Mouse (Mus musculus) neural tube, embryonic 11.5 days (tissue): ENCODE data around the gene Snapc1. TPM values are rescaled to one million over a fixed set of nuclear protein-coding genes. Genes with fewer than 3 reads are reported as not detected.

Source experiments
- ATAC-seq: fragments of 200-750 bp; cut with Nextera tagmentation; 2 replicates; pipeline ENCODE4 v1.8.0; 2017; ENCODE audit warnings: moderate number of reproducible peaks, mild to moderate bottlenecking, moderate TSS enrichment, moderate library complexity; ENCODE audit not compliant: insufficient read depth, low FRiP score, low TSS enrichment
- DNase-seq: peaks from one replicate; pipeline ENCODE4 v3.0.0-alpha.2; 2015; ENCODE audit warnings: low spot score
- H3K27ac ChIP-seq: fragments of 300-500 bp; sonication (generic); 2 replicates; pipeline ENCODE4 v1.5.1; 2014; ENCODE audit warnings: low read depth, mild to moderate bottlenecking, low read length
- H3K27me3 ChIP-seq: fragments of 300-500 bp; sonication (generic); 2 replicates; pipeline ENCODE4 v1.6.1; 2014; ENCODE audit warnings: mild to moderate bottlenecking, low read length, mixed read lengths; ENCODE audit not compliant: control insufficient read depth, insufficient read depth
- H3K36me3 ChIP-seq: fragments of 300-500 bp; sonication (generic); 2 replicates; pipeline ENCODE4 v1.6.1; 2014; ENCODE audit warnings: mild to moderate bottlenecking, low read length, moderate library complexity, mixed read lengths; ENCODE audit not compliant: control insufficient read depth, insufficient read depth
- H3K4me1 ChIP-seq: fragments of 300-500 bp; sonication (generic); 2 replicates; pipeline ENCODE4 v1.6.1; 2014; ENCODE audit warnings: low read length, mixed read lengths; ENCODE audit not compliant: control insufficient read depth, insufficient read depth
- H3K4me2 ChIP-seq: fragments of 300-500 bp; sonication (generic); 2 replicates; pipeline ENCODE4 v1.6.1; 2014; ENCODE audit warnings: low read depth, mild to moderate bottlenecking, moderate library complexity
- H3K4me3 ChIP-seq: fragments of 300-500 bp; sonication (generic); 2 replicates; pipeline ENCODE4 v1.5.1; 2014; ENCODE audit warnings: low read depth, low read length
- H3K9ac ChIP-seq: fragments of 300-500 bp; sonication (generic); 2 replicates; pipeline ENCODE4 v1.6.1; 2014; ENCODE audit warnings: mild to moderate bottlenecking, low read length
- H3K9me3 ChIP-seq: fragments of 300-500 bp; sonication (generic); 2 replicates; pipeline ENCODE4 v1.6.1; 2016; ENCODE audit warnings: low read length; ENCODE audit not compliant: control insufficient read depth
- WGBS: fragments of 180-500 bp; shearing (Covaris S2); extraction: QIAGEN DNeasy Blood & Tissue Kit; methylation state at CpG from one replicate; pipeline ENCODE4 v1.1.7; 2014; 5-methylcytosine and 5-hydroxymethylcytosine counted together
- polyA plus RNA-seq: library from polyadenylated mRNA; unstranded; fragments of >200 nt; fragmentation: Nextera tagmentation; extraction: Ambion mirVana; gene quantifications from 2 replicates; pipeline ENCODE4 v1.2.1, GENCODE M21; 2014

The Snapc1 gene
- polyA plus RNA-seq = 24.6 and 29.9 TPM in 2 replicates

DNA sequence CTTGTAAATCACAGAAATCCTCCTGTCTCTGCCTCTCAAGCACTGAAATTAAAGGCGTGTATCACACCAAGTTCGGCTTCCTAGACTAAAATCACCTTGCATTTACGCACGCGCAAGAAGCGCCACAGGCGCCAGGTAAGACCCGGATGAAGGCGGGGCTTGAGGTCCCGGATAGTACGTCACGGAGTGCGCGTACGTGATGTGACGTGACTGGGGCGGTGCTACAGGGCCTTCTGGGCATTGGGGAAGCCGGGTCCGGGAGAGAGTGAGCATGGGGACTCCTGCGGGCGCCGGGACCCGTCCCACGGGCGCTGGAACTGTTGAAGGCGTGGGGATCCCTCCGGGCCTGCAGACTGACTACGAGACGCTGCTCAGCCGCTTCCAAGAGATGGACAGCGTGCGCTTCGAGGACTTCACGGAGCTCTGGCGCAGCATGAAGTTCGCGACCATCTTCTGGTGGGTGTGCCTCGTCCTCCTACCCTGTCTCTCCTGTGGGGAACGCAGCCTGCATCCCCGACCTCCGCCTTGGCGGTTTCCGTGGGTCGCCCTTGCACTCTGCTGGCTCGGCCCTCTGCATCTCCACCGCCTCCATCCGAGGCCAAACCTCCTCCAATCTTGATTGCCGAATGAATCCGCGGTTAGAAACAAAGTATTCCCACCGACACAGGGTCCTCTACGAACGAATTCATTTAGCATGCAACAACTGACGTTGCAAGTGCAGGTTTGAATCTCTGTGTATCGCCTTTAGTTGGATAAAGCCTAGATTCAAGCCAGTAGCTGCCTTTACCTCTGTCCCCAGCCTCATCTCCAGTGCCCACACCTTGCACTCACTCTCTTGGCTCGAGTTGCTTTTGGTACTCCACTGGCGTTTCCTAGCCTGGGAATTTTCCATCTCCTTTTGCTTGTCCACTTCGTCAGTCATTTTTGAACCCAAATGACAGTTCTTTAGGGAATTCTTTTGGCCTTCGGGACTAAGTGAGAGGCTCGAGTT lies at the start of gene Snapc1:
Gene Snapc1, plus strand, starts transcription at position 191 of the 991 bp plus-strand sequence.
- H3K4me2 ChIP-seq = peak within 1 kb of the TSS; percentile 77
- WGBS = 1% methylated on average over 60 of the region's 60 CpGs
- no peak within 1 kb of the TSS for H3K27ac ChIP-seq
- H3K4me1 ChIP-seq = peaks cover 3% of the 10 kb centered on the region
- peak within 1 kb of the TSS; percentile 81 for H3K4me3 ChIP-seq
- peak within 1 kb of the TSS; percentile 77 for H3K9ac ChIP-seq
- H3K27me3 ChIP-seq = no peaks in the 10 kb centered on the region
- peaks cover 5% of the 10 kb centered on the region; the same call in 1 of the 2 replicates for H3K36me3 ChIP-seq
- no peaks in the 10 kb centered on the region for H3K9me3 ChIP-seq
- DNase-seq (peak; percentile 98), ATAC-seq (peak; percentile 100)

DNA sequence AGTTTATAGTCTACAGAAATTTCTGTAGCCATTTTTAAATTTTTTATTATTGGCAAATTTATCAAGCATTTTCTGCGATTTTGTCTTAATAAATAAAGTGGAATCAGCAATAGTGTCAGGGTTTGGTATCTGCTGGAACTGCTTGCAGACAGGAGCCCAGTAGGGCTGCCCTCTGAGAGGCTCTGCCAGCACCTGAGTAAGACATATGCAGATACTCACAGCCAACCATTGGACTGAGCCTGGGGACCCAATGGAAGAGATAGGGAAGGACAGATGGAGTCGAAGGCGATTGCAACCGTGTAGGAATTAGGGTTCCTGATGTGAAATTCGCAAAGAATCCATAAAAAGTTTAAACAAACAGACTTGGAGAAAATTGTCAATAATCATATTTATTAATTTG lies 45.8 kb upstream of the Snapc1 start:
- WGBS = 94% methylated on average over 5 of the region's 5 CpGs
- no peak overlapping the region for H3K4me3 ChIP-seq
- H3K27me3 ChIP-seq = no peaks in the 10 kb centered on the region
- H3K9me3 ChIP-seq = no peaks in the 10 kb centered on the region
- no peaks in the 10 kb centered on the region for H3K36me3 ChIP-seq
- ATAC-seq = no peak
- no peak overlapping the region for H3K9ac ChIP-seq
- H3K4me2 ChIP-seq = no peak overlapping the region
- H3K4me1 ChIP-seq = no peaks in the 10 kb centered on the region
- DNase-seq = no peak
- no peak overlapping the region for H3K27ac ChIP-seq

DNA sequence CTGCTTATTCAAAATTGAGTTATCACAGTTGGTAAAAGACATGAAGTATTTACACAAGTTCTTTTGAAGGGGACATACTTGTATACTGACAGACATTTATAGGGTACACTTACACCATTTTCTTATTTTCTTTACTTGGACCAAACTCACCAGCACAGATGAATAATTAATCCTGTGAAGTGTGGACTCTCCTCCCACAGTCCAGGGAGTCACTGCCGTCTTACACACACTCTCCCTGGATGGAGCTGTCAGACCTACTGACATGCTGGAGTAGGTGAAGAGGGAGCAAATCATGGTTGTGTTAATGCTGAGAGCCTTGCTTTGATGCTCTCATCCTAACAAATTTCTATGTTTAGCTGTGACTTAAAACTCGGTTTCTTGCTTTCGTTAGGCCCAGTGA lies 34.0 kb upstream of the Snapc1 start:
- Histone ChIP-seq H3K9ac (no peak overlapping the region), H3K4me2 (no peak overlapping the region), H3K9me3 (no peaks in the 10 kb centered on the region), H3K27me3 (no peaks in the 10 kb centered on the region), H3K4me1 (no peaks in the 10 kb centered on the region), H3K4me3 (no peak overlapping the region), H3K27ac (no peak overlapping the region), H3K36me3 (peaks cover 6% of the 10 kb centered on the region)
- WGBS = 88% methylated on average over 3 of the region's 3 CpGs
- ATAC-seq = no peak
- DNase-seq = no peak

DNA sequence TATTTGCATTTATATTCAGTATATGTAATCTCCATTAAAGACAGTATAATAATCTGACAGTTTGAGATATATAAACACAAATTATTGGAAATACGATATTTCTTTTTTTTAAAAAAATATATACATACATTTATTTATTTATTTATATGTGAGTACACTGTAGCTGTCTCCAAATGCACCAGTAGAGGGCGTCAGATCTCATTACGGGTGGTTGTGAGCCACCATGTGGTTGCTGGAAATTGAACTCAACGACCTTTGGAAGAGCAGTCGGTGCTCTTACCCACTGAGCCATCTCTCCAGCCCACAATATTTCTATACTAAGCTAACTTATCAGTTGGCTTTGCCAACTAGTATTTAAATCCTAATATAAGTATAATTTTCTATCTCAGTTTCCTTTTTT lies 33.0 kb upstream of the Snapc1 start:
- Histone ChIP-seq H3K4me1 (no peaks in the 10 kb centered on the region), H3K27ac (no peak overlapping the region), H3K27me3 (no peaks in the 10 kb centered on the region), H3K4me2 (no peak overlapping the region), H3K9me3 (no peaks in the 10 kb centered on the region), H3K4me3 (no peak overlapping the region), H3K36me3 (peaks cover 6% of the 10 kb centered on the region), H3K9ac (no peak overlapping the region)
- DNase-seq = no peak
- WGBS = 65% methylated on average over 5 of the region's 5 CpGs
- no peak for ATAC-seq

DNA sequence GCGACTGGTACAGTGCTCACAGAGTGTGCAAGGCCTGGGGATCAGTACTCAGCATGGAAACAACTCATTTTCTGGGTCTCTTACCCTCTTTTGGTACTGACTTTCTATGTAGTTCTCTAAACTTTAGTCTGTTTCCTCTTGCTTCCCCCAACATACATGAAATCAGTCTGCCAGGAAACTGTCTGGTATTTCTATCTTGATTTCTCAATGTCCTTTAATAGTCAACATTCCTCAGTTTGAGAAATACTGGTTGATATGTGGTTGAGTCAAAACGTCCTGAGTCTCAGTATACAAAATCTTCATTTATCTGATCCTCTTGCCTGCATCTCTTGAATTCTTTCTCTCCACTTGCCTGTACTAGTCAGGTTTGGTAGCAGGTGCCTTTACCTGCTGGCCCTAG lies 29.8 kb upstream of the Snapc1 start:
- no peaks in the 10 kb centered on the region for H3K9me3 ChIP-seq
- no peak overlapping the region for H3K4me3 ChIP-seq
- DNase-seq (no peak), ATAC-seq (no peak)
- no peaks in the 10 kb centered on the region for H3K27me3 ChIP-seq
- H3K27ac ChIP-seq = no peak overlapping the region
- H3K9ac ChIP-seq = no peak overlapping the region
- H3K36me3 ChIP-seq = peaks cover 9% of the 10 kb centered on the region
- 87% methylated on average over 2 of the region's 2 CpGs for WGBS
- H3K4me1 ChIP-seq = no peaks in the 10 kb centered on the region
- H3K4me2 ChIP-seq = no peak overlapping the region

DNA sequence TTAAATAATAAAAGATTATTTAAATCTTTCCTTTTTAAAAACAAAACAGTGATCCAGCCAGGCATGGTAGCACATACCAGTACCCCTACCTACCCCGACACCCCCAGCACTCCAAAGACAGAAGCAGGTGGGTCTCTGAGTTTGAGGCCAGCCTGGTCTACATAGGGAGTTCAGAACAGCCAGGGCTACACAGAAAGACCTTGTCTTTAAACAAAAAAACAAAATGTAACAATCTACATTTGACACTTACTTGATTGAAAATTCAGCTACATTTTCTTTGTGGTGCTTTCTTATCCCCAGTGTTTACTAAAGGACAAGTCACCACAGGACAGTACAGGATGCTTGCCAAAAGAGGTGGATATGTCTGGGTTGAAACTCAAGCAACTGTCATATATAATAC lies 26.9 kb upstream of the Snapc1 start, which contains the start of gene Gm49321:
Gene Gm49321, plus strand, starts transcription at position 301 of the 400 bp plus-strand sequence.
- Histone ChIP-seq H3K9ac (no peak within 1 kb of the TSS), H3K9me3 (no peaks in the 10 kb centered on the region), H3K36me3 (peaks cover 9% of the 10 kb centered on the region), H3K4me3 (no peak within 1 kb of the TSS), H3K4me1 (no peaks in the 10 kb centered on the region), H3K27me3 (no peaks in the 10 kb centered on the region), H3K27ac (no peak within 1 kb of the TSS), H3K4me2 (no peak within 1 kb of the TSS)
- ATAC-seq (no peak), DNase-seq (no peak)
- WGBS = 96% methylated on average over 1 of the region's 1 CpGs

DNA sequence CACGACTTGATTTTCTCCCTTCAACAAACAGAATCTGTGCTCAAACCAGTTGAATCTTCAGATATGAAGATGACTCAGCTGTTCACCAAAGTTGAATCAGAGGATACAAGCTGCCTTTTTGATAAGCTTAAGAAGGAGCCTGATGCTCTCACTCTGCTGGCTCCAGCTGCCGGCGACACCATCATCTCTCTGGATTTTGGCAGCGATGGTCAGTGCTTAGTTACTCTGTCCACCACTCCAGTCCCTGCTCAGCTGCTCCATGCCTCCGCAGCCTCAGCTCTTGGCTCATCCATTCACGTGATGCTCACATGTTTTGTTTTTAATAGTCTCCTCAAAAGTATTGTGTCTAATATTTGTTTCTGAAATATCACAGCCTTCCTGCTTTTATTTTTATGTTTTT lies 24.7 kb upstream of the Snapc1 start:
- no peaks in the 10 kb centered on the region for H3K4me1 ChIP-seq
- no peak overlapping the region for H3K4me3 ChIP-seq
- H3K9me3 ChIP-seq = no peaks in the 10 kb centered on the region
- peaks cover 12% of the 10 kb centered on the region for H3K36me3 ChIP-seq
- DNase-seq = no peak
- no peak overlapping the region for H3K9ac ChIP-seq
- 93% methylated on average over 6 of the region's 6 CpGs for WGBS
- no peak for ATAC-seq
- H3K4me2 ChIP-seq = no peak overlapping the region
- no peaks in the 10 kb centered on the region for H3K27me3 ChIP-seq
- no peak overlapping the region for H3K27ac ChIP-seq

DNA sequence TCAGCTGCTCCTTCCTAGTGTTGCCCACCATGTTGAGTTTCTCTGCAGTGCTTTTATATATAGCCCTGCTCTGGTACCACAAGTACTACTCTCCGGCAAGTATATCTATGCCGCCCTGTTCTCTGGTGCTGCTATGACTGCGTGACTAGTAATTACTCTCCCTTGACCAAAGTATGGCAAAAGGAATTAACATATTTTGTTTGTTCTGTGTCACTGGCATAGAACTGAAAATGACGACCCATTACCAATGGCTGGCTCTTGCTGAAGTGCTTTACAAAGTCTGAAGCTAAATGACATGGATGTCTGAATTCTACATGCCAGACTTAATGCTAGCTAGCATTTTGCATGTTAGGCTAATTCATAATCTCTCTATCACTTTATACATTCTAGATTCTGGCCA lies 15.9 kb upstream of the Snapc1 start:
- DNase-seq = no peak
- no peak overlapping the region for H3K9ac ChIP-seq
- 94% methylated on average over 4 of the region's 4 CpGs for WGBS
- H3K4me3 ChIP-seq = no peak overlapping the region
- H3K4me1 ChIP-seq = no peaks in the 10 kb centered on the region
- ATAC-seq = no peak
- H3K4me2 ChIP-seq = no peak overlapping the region
- H3K27ac ChIP-seq = no peak overlapping the region
- peaks cover 3% of the 10 kb centered on the region for H3K36me3 ChIP-seq
- no peaks in the 10 kb centered on the region for H3K9me3 ChIP-seq
- H3K27me3 ChIP-seq = no peaks in the 10 kb centered on the region
